Mouse (Mus musculus) T-helper 17 cell (primary cell): ENCODE results near the gene AU022252.

ENCODE experiments used
- in situ Hi-C, 2 experiments: fragments of 300-600 bp; cut with MboI, MseI; formaldehyde crosslinking; loops; 1 replicate in 1 of 2; 2 replicates in 1 of 2; pipeline ENCODE4 v1.15.1; 2025; ENCODE audit warnings: high pct_unique_total_duplicates in 2 of 2

Gene AU022252

DNA sequence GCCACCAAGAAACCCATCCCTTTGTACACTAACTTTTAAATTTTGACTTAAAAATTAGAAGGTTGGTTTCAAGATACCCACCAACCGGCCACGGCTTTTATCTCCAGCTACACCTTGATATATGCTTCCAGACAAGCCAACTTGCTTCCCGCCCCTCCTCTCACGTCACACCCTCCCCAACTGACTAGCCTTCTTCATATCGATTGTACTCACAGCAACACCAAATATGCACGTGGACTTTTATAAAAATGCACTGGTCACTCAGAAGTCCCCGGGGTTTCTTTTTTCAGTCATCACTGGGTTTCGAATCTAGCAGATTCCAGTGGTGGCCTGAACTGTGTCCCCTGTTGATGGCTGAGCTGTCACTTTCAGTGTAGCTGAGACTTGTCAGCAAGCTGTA, 41.9 kb downstream of the AU022252 start:
- in situ Hi-C loops: loop anchor here in 1 of 2 experiments (10.0 kb wide), 1 partner anchor 576 kb away; no protein-coding TSS in a partner anchor

- in situ Hi-C loops: loop anchor here in 1 of 2 experiments (10.0 kb wide), 1 partner anchor 575 kb away; no protein-coding TSS in a partner anchor
Measured at GRCm38 (mm10) chr4:119189864-119190263, 42.6 kb downstream of the AU022252 start, which contains the start of gene Ermap. Ermap (minus strand) TSS chr4:119190011.

DNA sequence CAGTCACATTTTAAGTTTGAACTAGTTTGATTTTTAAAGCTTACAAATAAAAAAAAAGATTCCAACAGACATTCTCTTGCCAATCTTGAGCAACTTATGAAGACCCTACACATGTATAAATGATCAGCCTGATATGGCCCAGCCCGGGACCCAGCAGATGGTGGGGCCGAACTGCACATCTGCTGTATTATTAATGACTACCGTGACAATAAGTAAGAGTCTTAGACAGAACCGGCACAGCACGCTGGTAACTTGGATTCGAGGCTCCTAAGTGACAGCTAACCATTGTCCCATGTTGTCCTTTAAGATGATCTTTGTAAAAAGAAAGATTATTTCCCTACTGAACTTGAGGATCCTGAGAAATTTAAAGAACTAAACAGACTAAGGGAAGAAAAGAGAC, 43.1 kb downstream of the AU022252 start:
- in situ Hi-C loops: no loop called here

- in situ Hi-C loops: no loop called here
Measured at GRCm38 (mm10) chr4:119188060-119188785, 44.3 kb downstream of the AU022252 start.

- in situ Hi-C loops: no loop called here
Measured at GRCm38 (mm10) chr4:119185771-119186170, 46.7 kb downstream of the AU022252 start.

DNA sequence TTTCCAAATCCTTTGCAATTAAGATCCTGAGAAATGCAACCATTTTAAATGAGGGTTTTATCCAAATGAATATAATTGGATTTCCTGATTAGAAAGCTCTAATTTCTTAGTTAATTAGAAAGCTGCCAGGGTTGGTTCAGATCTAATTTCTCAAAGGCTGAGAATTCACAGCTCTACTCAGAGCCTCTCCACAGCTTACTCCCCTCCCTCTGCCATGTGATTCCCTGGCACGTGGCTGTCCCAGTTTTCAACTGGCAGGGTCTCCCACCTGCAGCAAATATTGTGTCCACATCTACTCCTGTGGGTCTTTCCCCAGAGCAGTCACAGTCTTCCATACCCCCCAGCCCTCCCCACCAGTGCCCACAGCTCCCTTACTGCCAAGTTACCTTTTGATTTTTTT, 49.0 kb downstream of the AU022252 start:
- in situ Hi-C loops: loop anchor here in 1 of 2 experiments (5.0 kb wide), 1 partner anchor 34 kb away; the partner anchor contains the start of gene Tmem269

DNA sequence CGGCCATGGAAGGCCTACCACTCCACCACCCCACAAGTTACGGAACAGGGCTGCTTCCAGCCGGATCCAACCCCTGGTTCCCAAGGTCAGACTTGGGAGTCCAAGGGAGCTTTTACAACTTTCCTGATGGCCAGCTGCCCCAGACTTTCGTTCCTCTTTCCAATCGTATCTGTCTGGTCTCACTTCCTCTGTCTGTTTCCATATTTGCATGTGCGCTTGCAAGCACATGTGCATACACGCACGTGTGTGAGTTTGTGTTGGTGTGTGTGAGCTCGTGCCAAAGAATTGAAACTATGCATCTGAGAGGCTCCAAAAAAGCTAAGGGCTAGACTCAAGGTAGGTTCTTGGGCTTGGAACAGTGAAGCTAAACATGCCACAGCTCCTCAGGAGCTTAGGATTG, 51.1 kb downstream of the AU022252 start:
- in situ Hi-C loops: loop anchor here in 1 of 2 experiments (5.0 kb wide), 1 partner anchor 36 kb away; the partner anchor contains the start of gene Tmem269

DNA sequence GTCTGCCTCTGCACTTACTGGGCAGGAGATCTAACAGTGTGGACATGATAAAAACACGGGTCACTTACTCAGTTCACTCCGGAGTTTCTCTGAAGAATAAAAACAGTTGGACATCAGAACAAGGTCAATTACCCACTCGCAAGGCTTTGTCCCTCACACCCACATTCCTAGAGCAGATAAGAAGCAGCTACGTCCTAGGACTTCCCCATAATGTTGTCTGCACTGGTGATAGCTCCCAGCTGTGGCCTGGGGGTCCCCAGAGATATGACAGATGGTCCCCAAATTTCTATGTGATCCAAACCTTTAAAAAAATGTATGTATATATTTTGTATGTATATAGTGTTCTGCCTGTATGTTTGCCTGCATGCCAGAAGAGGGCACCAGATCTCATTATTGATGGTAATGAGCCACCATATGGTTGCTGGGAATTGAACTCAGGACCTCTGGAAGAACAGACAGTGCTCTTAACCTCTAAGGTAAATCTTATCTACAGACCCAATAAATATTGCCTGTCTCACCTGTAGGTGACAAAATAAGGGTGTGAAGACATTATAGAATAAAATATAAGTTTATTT, 52.3 kb downstream of the AU022252 start:
- in situ Hi-C loops: loop anchor here in 1 of 2 experiments (5.0 kb wide), 1 partner anchor 37 kb away; the partner anchor contains the start of gene Tmem269

- in situ Hi-C loops: loop anchor here in 1 of 2 experiments (10.0 kb wide), 1 partner anchor 74 kb away; the partner anchor contains the start of gene Slc2a1
Measured at GRCm38 (mm10) chr4:119178331-119178730, 54.2 kb downstream of the AU022252 start.

GRCm38 (mm10) chr4:119177702-119178101, 54.8 kb downstream of the AU022252 start:
- in situ Hi-C loops: loop anchor here in 1 of 2 experiments (10.0 kb wide), 1 partner anchor 73 kb away; the partner anchor contains the start of gene Slc2a1

DNA sequence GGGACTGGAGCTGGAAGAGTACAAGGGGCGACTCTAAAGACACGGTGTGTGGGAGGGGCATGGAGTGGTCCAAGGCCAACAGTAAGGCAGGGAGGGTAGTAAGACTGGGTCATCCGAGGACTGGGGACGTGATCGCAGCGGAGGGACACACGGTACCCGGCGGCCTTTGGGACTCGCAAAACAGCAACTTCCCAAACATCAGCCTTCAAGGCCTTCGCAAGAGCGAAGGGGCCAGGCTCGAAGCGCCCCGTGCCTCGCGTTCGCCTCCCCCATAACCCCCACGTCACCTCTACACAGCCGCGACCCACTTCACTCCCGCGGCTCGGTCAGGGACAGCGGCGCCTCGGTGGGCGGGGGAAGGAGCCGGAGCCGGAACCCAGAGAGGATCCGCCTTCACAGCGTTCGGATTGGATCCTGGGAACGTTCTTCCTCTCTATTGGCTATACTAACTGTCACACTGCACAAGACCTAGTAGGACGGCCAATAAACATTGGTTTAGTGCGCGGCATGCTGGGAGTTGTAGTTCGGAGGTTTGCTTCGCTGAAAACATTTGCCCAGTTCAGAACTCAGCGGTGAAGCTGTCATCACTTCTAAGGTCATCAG, 58.6 kb downstream of the AU022252 start, which contains the start of gene Zfp691:
TSS of gene Zfp691 (minus strand) at position 345 of the 603 bp plus-strand sequence.
- in situ Hi-C loops: loop anchor here in 1 of 2 experiments (10.0 kb wide), 1 partner anchor 69 kb away; the partner anchor contains the start of gene Slc2a1

GRCm38 (mm10) chr4:119172919-119173650, 59.4 kb downstream of the AU022252 start:
- in situ Hi-C loops: loop anchor here in 1 of 2 experiments (10.0 kb wide), 1 partner anchor 68 kb away; the partner anchor contains the start of gene Slc2a1

- in situ Hi-C loops: loop anchor here (5.0 to 10.0 kb wide), 2 partner anchors 160 to 513 kb away; partner anchors contain the start of gene Olfr62 (in 1 of the 2)
Measured at GRCm38 (mm10) chr4:119167663-119168062, 64.8 kb downstream of the AU022252 start.

DNA sequence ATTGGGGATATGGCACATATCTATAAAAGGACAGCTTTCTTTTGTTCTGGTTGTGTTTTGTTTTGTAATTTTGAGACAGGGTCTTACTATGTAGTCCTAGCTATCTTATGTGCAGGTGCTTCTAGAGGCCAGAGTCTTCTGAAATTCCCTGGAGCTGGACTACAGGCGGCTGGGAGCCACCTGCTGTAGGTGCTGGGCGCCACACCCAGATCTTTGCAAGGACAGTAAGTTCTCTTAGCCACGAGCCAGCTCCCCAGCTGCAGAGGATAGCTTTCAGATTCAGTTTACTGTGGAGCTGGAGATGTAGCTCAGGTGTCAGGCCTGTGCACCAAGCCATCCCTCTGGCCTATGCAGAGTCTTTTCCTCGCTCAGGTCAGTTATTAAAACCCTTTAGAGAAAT, 65.4 kb downstream of the AU022252 start:
- in situ Hi-C loops: loop anchor here (5.0 to 10.0 kb wide), 2 partner anchors 160 to 512 kb away; partner anchors contain the start of gene Olfr62 (in 1 of the 2)

- in situ Hi-C loops: loop anchor here (5.0 to 10.0 kb wide), 2 partner anchors 159 to 511 kb away; partner anchors contain the start of gene Olfr62 (in 1 of the 2)
Measured at GRCm38 (mm10) chr4:119165916-119166315, 66.6 kb downstream of the AU022252 start.

DNA sequence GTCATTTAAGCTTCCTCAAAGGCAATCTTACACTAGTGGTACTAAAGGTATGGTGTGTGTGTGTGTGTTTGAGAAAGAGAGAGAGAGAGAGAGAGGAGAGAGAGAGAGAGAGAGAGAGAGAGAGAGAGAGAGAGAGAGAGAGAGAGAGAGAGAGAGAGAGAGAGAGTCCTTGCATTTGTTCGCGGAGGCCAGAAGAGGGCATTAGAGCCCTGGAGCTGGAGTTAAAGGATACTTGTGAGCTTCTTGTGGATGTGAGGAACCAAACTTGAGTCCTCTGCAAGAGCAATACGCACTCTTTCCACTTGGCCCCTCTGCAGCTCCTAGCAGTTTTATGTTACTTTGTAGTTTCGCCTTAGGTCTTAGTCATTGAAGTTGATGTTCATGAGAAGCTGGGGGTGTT, 69.5 kb downstream of the AU022252 start:
- in situ Hi-C loops: loop anchor here in 1 of 2 experiments (10.0 kb wide), 1 partner anchor 508 kb away; the partner anchor contains the start of gene Olfr62

DNA sequence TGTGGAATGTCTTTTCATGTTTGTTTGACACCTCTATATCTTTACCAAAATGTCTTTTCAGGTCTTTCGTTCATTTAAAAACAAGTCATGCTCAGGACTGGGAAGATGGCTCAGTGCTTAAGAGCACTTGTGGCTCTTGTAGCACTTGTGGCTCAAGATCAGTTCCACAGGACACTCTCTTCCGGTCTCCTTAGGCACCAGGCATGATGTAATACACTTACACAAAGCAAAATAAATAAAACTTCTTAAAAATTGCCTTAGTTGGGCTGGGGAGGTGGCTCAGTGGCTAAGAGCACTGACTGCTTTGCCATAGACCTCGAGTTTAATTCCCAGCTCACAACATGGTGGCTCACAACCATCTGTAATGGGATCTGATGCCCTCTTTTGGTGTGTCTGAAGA, 71.2 kb downstream of the AU022252 start:
- in situ Hi-C loops: loop anchor here in 1 of 2 experiments (10.0 kb wide), 1 partner anchor 507 kb away; the partner anchor contains the start of gene Olfr62

DNA sequence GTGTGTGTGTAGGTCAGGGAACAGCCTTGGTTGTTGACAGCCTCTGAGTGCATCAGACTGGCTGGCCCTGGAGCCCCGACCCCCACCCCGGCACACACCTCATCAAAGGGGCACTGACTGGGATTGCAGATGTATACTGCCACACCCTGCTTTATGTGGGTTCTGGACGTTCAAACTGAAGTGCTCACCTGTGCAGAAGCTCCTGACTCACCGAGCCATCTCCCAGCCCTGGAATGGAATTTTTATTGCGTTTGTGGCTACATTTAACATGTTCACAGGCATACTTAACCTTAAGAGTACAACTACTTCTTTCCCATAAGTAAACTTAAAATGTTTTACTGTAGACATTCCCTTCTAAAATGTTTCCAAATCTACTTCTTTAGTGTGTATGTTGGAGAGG, 74.6 kb downstream of the AU022252 start:
- in situ Hi-C loops: no loop called here

DNA sequence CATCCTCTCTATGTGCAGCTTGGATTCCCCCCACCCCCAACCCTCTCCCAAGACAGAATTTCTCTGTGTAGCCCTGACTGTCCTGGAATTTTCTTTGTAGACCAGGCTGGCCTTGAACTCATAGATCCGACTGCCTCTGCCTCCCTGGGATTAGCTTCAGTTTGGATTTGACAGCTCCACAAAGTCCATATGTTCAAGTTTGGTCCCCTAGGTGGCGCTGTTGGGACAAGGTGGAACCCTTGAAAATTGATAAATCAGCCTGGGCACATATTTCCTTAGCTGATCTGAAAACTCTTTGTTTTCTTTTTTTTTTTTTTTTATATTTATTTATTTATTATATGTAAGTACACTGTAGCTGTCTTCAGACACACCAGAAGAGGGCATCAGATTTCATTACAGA, 75.3 kb downstream of the AU022252 start:
- in situ Hi-C loops: no loop called here
